Mouse (Mus musculus) MEL (cell line): ENCODE results near the gene Slc25a17. TPM values are rescaled to one million over a fixed set of nuclear protein-coding genes. Genes with fewer than 3 reads are reported as not detected.

Source experiments
- DNase-seq: peaks from one replicate; pipeline ENCODE4 v3.0.0; 2011; ENCODE audit warnings: low read depth, low spot score
- H3K27ac ChIP-seq: 2 replicates; pipeline ENCODE4 v1.5.1; 2012; ENCODE audit warnings: low read depth, mild to moderate bottlenecking, control low read depth, low read length, moderate library complexity; ENCODE audit not compliant: control insufficient read depth
- H3K27me3 ChIP-seq, 2 experiments: fragments of 150-350 bp in 1 of 2; sonication (generic) in 1 of 2; 2 replicates each; pipeline ENCODE4 v1.6.1; 2012; ENCODE audit warnings: low read length in 2 of 2, mild to moderate bottlenecking in 2 of 2, improper control_type of control experiment in 1 of 2, moderate library complexity in 1 of 2; ENCODE audit not compliant: insufficient read depth in 2 of 2, control insufficient read depth in 1 of 2
- H3K36me3 ChIP-seq, 2 experiments: 2 replicates each; pipeline ENCODE4 v1.6.1; 2012 to 2014; ENCODE audit warnings: low read length in 2 of 2, improper control_type of control experiment in 1 of 2, inconsistent platforms in 1 of 2, mild to moderate bottlenecking in 1 of 2; ENCODE audit not compliant: insufficient read depth in 2 of 2, control insufficient read depth in 1 of 2
- H3K4me1 ChIP-seq, 2 experiments: fragments of 150-350 bp in 1 of 2; sonication (generic) in 1 of 2; 2 replicates each; pipeline ENCODE4 v1.6.1; 2012; ENCODE audit warnings: low read length in 2 of 2, improper control_type of control experiment in 1 of 2, mild to moderate bottlenecking in 1 of 2; ENCODE audit not compliant: insufficient read depth in 2 of 2, control insufficient read depth in 1 of 2
- H3K4me3 ChIP-seq, 2 experiments: fragments of 150-350 bp in 1 of 2; sonication (generic) in 1 of 2; 2 replicates each; pipeline ENCODE4 v1.5.1; 2012; ENCODE audit warnings: low read depth in 2 of 2, low read length in 2 of 2, mild to moderate bottlenecking in 2 of 2, moderate library complexity in 2 of 2, control low read depth in 1 of 2, improper control_type of control experiment in 1 of 2; ENCODE audit not compliant: control insufficient read depth in 1 of 2, insufficient read depth in 1 of 2
- H3K79me2 ChIP-seq: 2 replicates; pipeline ENCODE4 v1.6.1; 2012; ENCODE audit warnings: mild to moderate bottlenecking, low read length, moderate library complexity; ENCODE audit not compliant: control insufficient read depth, poor library complexity, insufficient read depth
- H3K9ac ChIP-seq: 2 replicates; pipeline ENCODE4 v1.6.1; 2012; ENCODE audit warnings: low read depth, mild to moderate bottlenecking, control low read depth, low read length, moderate library complexity; ENCODE audit not compliant: control insufficient read depth, poor library complexity, severe bottlenecking
- H3K9me3 ChIP-seq: fragments of 150-350 bp; sonication (generic); replicated peaks from 2 replicates; pipeline ENCODE4 v1.6.1; 2012; ENCODE audit warnings: mild to moderate bottlenecking, low read length, improper control_type of control experiment, moderate library complexity; ENCODE audit not compliant: insufficient read depth
- CHD1 ChIP-seq: IDR thresholded peaks from 2 replicates; pipeline ENCODE4 v1.6.1; 2012; ENCODE audit warnings: low read depth, mild to moderate bottlenecking, inconsistent platforms, low read length, improper control_type of control experiment
- E2F4 ChIP-seq: IDR thresholded peaks from 2 replicates; pipeline ENCODE4 v1.6.1; 2011; ENCODE audit warnings: low read depth, low read length, improper control_type of control experiment, borderline replicate concordance
- ELF1 ChIP-seq: IDR thresholded peaks from 2 replicates; pipeline ENCODE4 v1.6.1; 2014; ENCODE audit warnings: low read depth, mild to moderate bottlenecking, inconsistent platforms, low read length, improper control_type of control experiment, moderate library complexity
- EP300 ChIP-seq, 2 experiments: IDR thresholded peaks; 2 replicates each; pipeline ENCODE4 v1.6.1; 2011; ENCODE audit warnings: improper control_type of control experiment in 2 of 2, low read length in 2 of 2, low read depth in 1 of 2, mild to moderate bottlenecking in 1 of 2
- GABPA ChIP-seq: IDR thresholded peaks from 2 replicates; pipeline ENCODE4 v1.6.1; 2012; ENCODE audit warnings: low read depth, mild to moderate bottlenecking, inconsistent platforms, low read length, improper control_type of control experiment, moderate library complexity
- GATA1 ChIP-seq: IDR thresholded peaks from 2 replicates; pipeline ENCODE4 v1.6.1; 2011; ENCODE audit warnings: low read depth, low read length, improper control_type of control experiment
- JUND ChIP-seq: IDR thresholded peaks from 2 replicates; pipeline ENCODE4 v1.6.1; 2011; ENCODE audit warnings: low read depth, mild to moderate bottlenecking, improper control_type of control experiment, low read length
- KAT2A ChIP-seq: conservative IDR thresholded peaks from 2 replicates; pipeline ENCODE4 v1.6.1; 2012; ENCODE audit warnings: low read depth, low read length, improper control_type of control experiment, inconsistent platforms
- MAX ChIP-seq: IDR thresholded peaks from 2 replicates; pipeline ENCODE4 v1.6.1; 2011; ENCODE audit warnings: low read length, improper control_type of control experiment
- MAZ ChIP-seq: IDR thresholded peaks from 2 replicates; pipeline ENCODE4 v1.6.1; 2012; ENCODE audit warnings: low read depth, mild to moderate bottlenecking, inconsistent platforms, low read length, improper control_type of control experiment
- MEF2A ChIP-seq: IDR thresholded peaks from 2 replicates; pipeline ENCODE4 v1.6.1; 2014; ENCODE audit warnings: low read depth, mild to moderate bottlenecking, inconsistent platforms, low read length, improper control_type of control experiment; ENCODE audit not compliant: poor library complexity, insufficient replicate concordance, severe bottlenecking; ENCODE audit errors: extremely low read depth
- MYC ChIP-seq: IDR thresholded peaks from 2 replicates; pipeline ENCODE4 v1.6.1; 2011; ENCODE audit warnings: low read depth, mild to moderate bottlenecking, low read length, improper control_type of control experiment, moderate library complexity
- NELFE ChIP-seq: IDR thresholded peaks from 2 replicates; pipeline ENCODE4 v1.6.1; 2011; ENCODE audit warnings: low read depth, low read length, improper control_type of control experiment
- POLR2A ChIP-seq, 2 experiments: IDR thresholded peaks; 2 replicates each; pipeline ENCODE4 v1.6.1; 2011 to 2012; ENCODE audit warnings: low read length in 2 of 2, mild to moderate bottlenecking in 2 of 2, control low read depth in 1 of 2, improper control_type of control experiment in 1 of 2, low read depth in 1 of 2, moderate library complexity in 1 of 2; ENCODE audit not compliant: control insufficient read depth in 1 of 2, insufficient read depth in 1 of 2, poor library complexity in 1 of 2
- POLR2AphosphoS5 ChIP-seq: IDR thresholded peaks from 2 replicates; pipeline ENCODE4 v1.6.1; 2012; ENCODE audit warnings: low read depth, borderline replicate concordance, mild to moderate bottlenecking, inconsistent platforms, low read length, moderate library complexity, mixed read lengths
- RAD21 ChIP-seq: IDR thresholded peaks from 2 replicates; pipeline ENCODE4 v1.6.1; 2011; ENCODE audit warnings: mild to moderate bottlenecking, low read depth, low read length, improper control_type of control experiment
- RCOR1 ChIP-seq: IDR thresholded peaks from 2 replicates; pipeline ENCODE4 v1.6.1; 2012; ENCODE audit warnings: low read depth, mild to moderate bottlenecking, inconsistent platforms, low read length, improper control_type of control experiment
- SIN3A ChIP-seq: IDR thresholded peaks from 2 replicates; pipeline ENCODE4 v1.6.1; 2012; ENCODE audit warnings: low read length, improper control_type of control experiment, inconsistent platforms
- SMC3 ChIP-seq: IDR thresholded peaks from 2 replicates; pipeline ENCODE4 v1.6.1; 2011; ENCODE audit warnings: low read depth, low read length, improper control_type of control experiment
- TBP ChIP-seq: IDR thresholded peaks from 2 replicates; pipeline ENCODE4 v1.8.0; 2011; ENCODE audit warnings: low read depth, low read length, improper control_type of control experiment
- TCF12 ChIP-seq: IDR thresholded peaks from 2 replicates; pipeline ENCODE4 v1.6.1; 2014; ENCODE audit warnings: low read depth, mild to moderate bottlenecking, inconsistent platforms, low read length, improper control_type of control experiment, moderate library complexity
- USF1 ChIP-seq: IDR thresholded peaks from 2 replicates; pipeline ENCODE4 v1.6.1; 2014; ENCODE audit warnings: low read depth, mild to moderate bottlenecking, inconsistent platforms, low read length, improper control_type of control experiment, moderate library complexity
- USF2 ChIP-seq, 2 experiments: IDR thresholded peaks; 2 replicates each; pipeline ENCODE4 v1.6.1; 2011 to 2012; ENCODE audit warnings: improper control_type of control experiment in 2 of 2, low read length in 2 of 2, borderline replicate concordance in 1 of 2, inconsistent platforms in 1 of 2, low read depth in 1 of 2, mild to moderate bottlenecking in 1 of 2; ENCODE audit not compliant: insufficient read depth in 1 of 2
- ZC3H11A ChIP-seq: IDR thresholded peaks from 2 replicates; pipeline ENCODE4 v1.6.1; 2012; ENCODE audit warnings: low read depth, mild to moderate bottlenecking, inconsistent platforms, low read length, improper control_type of control experiment
- ZMIZ1 ChIP-seq: IDR thresholded peaks from 2 replicates; pipeline ENCODE4 v1.6.1; 2012; ENCODE audit warnings: low read depth, mild to moderate bottlenecking, inconsistent platforms, low read length, improper control_type of control experiment, moderate library complexity
- ZNF384 ChIP-seq: IDR thresholded peaks from 2 replicates; pipeline ENCODE4 v1.6.1; 2012; ENCODE audit warnings: low read depth, mild to moderate bottlenecking, inconsistent platforms, low read length, improper control_type of control experiment
- polyA plus RNA-seq, 2 experiments: library from polyadenylated mRNA; stranded (reverse) in 1 of 2; unstranded in 1 of 2; fragments of >175 nt in 1 of 2; fragments of >200 nt in 1 of 2; gene quantifications; 2 replicates each; pipeline versions ENCODE4 v1.2.1 to v1.2.4; 2012; ENCODE audit warnings: low replicate concordance in 2 of 2, low read depth in 1 of 2; ENCODE audit not compliant: insufficient read length in 2 of 2, insufficient read depth in 1 of 2, missing spikeins in 1 of 2
- total RNA-seq: library from RNA; depleted of rRNA; stranded (reverse); fragments of 300-350 nt; gene quantifications from 2 replicates; pipeline ENCODE4 v1.2.3, GENCODE M21; 2012

Slc25a17 gene
- total and polyA plus RNA-seq, 3 experiments = 40.6 to 64.1 TPM; not detected in 1

DNA sequence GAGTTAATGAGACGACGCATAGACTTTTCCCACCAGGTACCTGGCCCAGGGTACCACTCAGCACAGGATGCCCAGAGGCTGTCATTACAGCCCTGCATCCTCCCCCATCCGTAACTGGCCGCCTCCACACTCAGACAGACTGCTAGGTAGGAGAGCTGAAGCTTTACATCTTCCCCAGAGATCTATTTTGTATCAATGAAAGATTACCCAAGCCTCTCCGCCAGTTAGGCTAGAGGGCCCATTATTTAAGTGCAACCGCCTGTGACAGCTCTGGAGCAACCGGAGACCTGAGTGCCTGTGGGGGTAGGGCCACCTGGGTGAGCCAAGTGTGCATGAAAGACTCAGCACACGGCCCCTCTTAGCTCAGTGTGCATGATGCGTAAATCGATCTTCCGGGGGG lies 82.7 kb downstream of the Slc25a17 start:
- no peaks in the 10 kb centered on the region for H3K9me3 ChIP-seq
- H3K4me1 ChIP-seq = no peaks in the 10 kb centered on the region
- H3K4me3 ChIP-seq = no peak overlapping the region
- H3K27ac ChIP-seq = no peak overlapping the region
- peaks cover 0 to 5% of the 10 kb centered on the region in 2 experiments; a peak in 3 of 4 replicates for H3K27me3 ChIP-seq
- DNase-seq = no peak
- TF ChIP-seq E2F4 (no peak), GABPA (no peak), USF2 (IDR thresholded peaks at IDR 0.05; ENCODE audit: borderline replicate concordance in 1 of 2, insufficient read depth in 1 of 2, low read depth in 1 of 2, low read length in 2 of 2) (no peak), EP300 (IDR thresholded peaks at IDR 0.05; ENCODE audit: low read depth in 1 of 2, low read length in 2 of 2) (no peak), MAZ (no peak), GATA1 (no peak), ZC3H11A (no peak), NELFE (no peak), KAT2A (no peak), MAX (no peak), ZMIZ1 (no peak), POLR2AphosphoS5 (no peak), MEF2A (no peak), ELF1 (no peak), SMC3 (no peak), USF1 (no peak), RAD21 (no peak)
- H3K36me3 ChIP-seq = no peaks in the 10 kb centered on the region
- no peak overlapping the region for H3K9ac ChIP-seq
- H3K79me2 ChIP-seq = no peaks in the 10 kb centered on the region

DNA sequence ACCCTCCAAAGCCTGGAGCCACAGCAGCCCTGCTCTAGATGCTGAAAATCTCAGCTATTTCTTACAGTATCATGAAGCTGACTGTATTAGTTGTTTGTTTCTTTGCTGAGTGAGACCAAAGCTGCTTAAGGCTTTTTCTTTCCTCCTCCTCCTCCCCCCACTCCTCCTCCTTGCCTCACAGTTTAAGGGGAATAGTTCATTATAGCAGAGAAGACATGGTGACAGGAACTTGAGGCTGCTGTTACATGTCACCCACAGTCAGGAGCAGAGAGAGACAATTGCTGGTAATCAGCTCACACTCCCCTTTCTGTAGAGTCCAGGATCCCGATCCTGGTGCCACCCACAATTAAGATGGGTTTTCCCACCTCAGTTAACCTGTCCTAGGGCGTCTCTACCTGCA lies 87.3 kb downstream of the Slc25a17 start:
- Histone ChIP-seq H3K79me2 (no peaks in the 10 kb centered on the region), H3K27ac (no peak overlapping the region), H3K27me3 (peaks cover 0 to 4% of the 10 kb centered on the region in 2 experiments; a peak in 3 of 4 replicates), H3K36me3 (no peaks in the 10 kb centered on the region), H3K4me1 (no peaks in the 10 kb centered on the region), H3K9me3 (no peaks in the 10 kb centered on the region), H3K9ac (no peak overlapping the region), H3K4me3 (no peak overlapping the region)
- no peak for DNase-seq
- TF ChIP-seq MEF2A = no peak
- no peak for TF ChIP-seq ZNF384
- no peak for TF ChIP-seq POLR2A (IDR thresholded peaks at IDR 0.05; ENCODE audit: control insufficient read depth in 1 of 2, insufficient read depth in 1 of 2, low read depth in 1 of 2, low read length in 2 of 2, poor library complexity in 1 of 2)
- TF ChIP-seq SMC3 = no peak
- no peak for TF ChIP-seq RCOR1
- TF ChIP-seq SIN3A = no peak
- TF ChIP-seq E2F4 = no peak
- TF ChIP-seq JUND = no peak
- no peak for TF ChIP-seq ZC3H11A
- TF ChIP-seq MAZ = no peak
- TF ChIP-seq TBP = no peak
- TF ChIP-seq CHD1 = no peak
- no peak for TF ChIP-seq MYC
- no peak for TF ChIP-seq EP300 (IDR thresholded peaks at IDR 0.05; ENCODE audit: low read depth in 1 of 2, low read length in 2 of 2)
- TF ChIP-seq USF2 (IDR thresholded peaks at IDR 0.05; ENCODE audit: borderline replicate concordance in 1 of 2, insufficient read depth in 1 of 2, low read depth in 1 of 2, low read length in 2 of 2) = no peak
- no peak for TF ChIP-seq TCF12
- TF ChIP-seq RAD21 = no peak
